Mouse (Mus musculus): Measurements from ENCODE around the gene Tmem40. TPM values are rescaled to one million over a fixed set of nuclear protein-coding genes. Genes with fewer than 3 reads are reported as not detected.
A peak's percentile ranks its signal among the peaks of the same experiment; 100 is the strongest.

Gene Tmem40
- polyA plus RNA-seq, 1 experiment = 0.50 TPM

GRCm38 (mm10) chr6:115730560-115731342, 31.5 kb downstream of the Tmem40 start:
- DNase-seq = no peak
- no peak overlapping the region for H3K4me3 ChIP-seq (ENCODE audit: insufficient read depth, low read depth, low read length)

DNA sequence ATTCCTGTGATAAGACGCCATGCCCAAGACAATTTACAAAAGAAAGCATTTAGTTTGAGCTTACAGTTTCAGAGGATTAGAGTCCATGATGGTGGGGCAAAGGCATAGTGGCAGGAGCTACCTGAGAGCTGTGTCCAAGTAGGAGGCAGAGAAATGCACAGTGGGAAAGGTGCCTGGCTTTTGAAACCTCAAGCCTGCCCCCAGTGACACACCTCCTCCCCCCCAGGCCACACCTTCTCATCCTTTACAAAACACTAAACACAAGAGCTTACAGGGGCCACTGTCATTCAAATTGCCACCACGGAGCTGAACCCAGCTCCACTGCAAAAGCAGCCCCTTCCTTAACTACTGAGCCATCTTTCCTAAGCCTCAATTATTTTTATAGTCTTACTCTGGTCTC, 34.6 kb downstream of the Tmem40 start:
- 69% methylated on average over 2 of the region's 2 CpGs for WGBS
- Histone ChIP-seq H3K27ac (ENCODE audit: insufficient read depth, low read depth, low read length) (no peak overlapping the region), H3K36me3 (ENCODE audit: control insufficient read depth, insufficient read depth, low read length) (no peaks in the 10 kb centered on the region), H3K4me1 (ENCODE audit: control insufficient read depth, insufficient read depth, low read length) (no peaks in the 10 kb centered on the region), H3K27me3 (replicated peaks; ENCODE audit: control insufficient read depth, insufficient read depth, low read length) (no peaks in the 10 kb centered on the region), H3K4me3 (ENCODE audit: insufficient read depth, low read depth, low read length) (no peak overlapping the region)
- TF ChIP-seq POLR2A (IDR thresholded peaks at IDR 0.05; ENCODE audit: low read depth, low read length) = no peak
- TF ChIP-seq CTCF (conservative IDR thresholded peaks at IDR 0.05; ENCODE audit: insufficient read depth, insufficient read length, low read depth, low read length) = no peak
- DNase-seq = no peak

More at GRCm38 (mm10) chr6:115730560-115731342, 31.5 kb downstream of the Tmem40 start:
- no peaks in the 10 kb centered on the region for H3K36me3 ChIP-seq (ENCODE audit: control insufficient read depth, insufficient read depth, low read length)
- no peak overlapping the region for H3K27ac ChIP-seq (ENCODE audit: insufficient read depth, low read depth, low read length)
- H3K27me3 ChIP-seq (replicated peaks; ENCODE audit: control insufficient read depth, insufficient read depth, low read length) = no peaks in the 10 kb centered on the region
- WGBS = 25% methylated on average over 20 of the region's 20 CpGs
- no peak for TF ChIP-seq CTCF (conservative IDR thresholded peaks at IDR 0.05; ENCODE audit: insufficient read depth, insufficient read length, low read depth, low read length)
- no peak for TF ChIP-seq POLR2A (IDR thresholded peaks at IDR 0.05; ENCODE audit: low read depth, low read length)
- no peaks in the 10 kb centered on the region for H3K4me1 ChIP-seq (ENCODE audit: control insufficient read depth, insufficient read depth, low read length)

DNA sequence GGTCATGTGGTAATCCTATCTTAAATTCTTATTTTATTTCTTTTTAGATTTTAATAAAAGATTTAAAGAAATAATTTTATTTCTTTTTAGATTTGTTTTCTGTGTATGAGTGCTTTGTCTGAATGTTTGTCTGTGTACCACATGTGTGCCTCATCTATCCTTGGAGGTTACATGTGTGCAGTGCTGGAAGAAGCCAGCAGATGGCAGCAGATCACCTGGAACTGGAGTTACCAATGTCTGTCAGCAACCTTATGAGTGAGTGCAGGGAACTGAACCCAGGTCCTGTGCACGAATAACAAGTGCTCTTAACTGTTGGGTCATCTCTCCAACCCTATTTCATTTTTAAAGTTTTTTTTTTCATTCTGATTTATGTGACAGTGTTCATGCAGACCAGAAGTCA, 35.1 kb downstream of the Tmem40 start:
- Histone ChIP-seq H3K4me3 (ENCODE audit: insufficient read depth, low read depth, low read length) (no peak overlapping the region), H3K27me3 (replicated peaks; ENCODE audit: control insufficient read depth, insufficient read depth, low read length) (no peaks in the 10 kb centered on the region), H3K36me3 (ENCODE audit: control insufficient read depth, insufficient read depth, low read length) (no peaks in the 10 kb centered on the region), H3K4me1 (ENCODE audit: control insufficient read depth, insufficient read depth, low read length) (no peaks in the 10 kb centered on the region), H3K27ac (ENCODE audit: insufficient read depth, low read depth, low read length) (no peak overlapping the region)
- peak; percentile 66 for DNase-seq
- TF ChIP-seq POLR2A (IDR thresholded peaks at IDR 0.05; ENCODE audit: low read depth, low read length) = no peak
- TF ChIP-seq CTCF (conservative IDR thresholded peaks at IDR 0.05; ENCODE audit: insufficient read depth, insufficient read length, low read depth, low read length) = peak; percentile 90
- WGBS = 85% methylated on average over 1 of the region's 1 CpGs

DNA sequence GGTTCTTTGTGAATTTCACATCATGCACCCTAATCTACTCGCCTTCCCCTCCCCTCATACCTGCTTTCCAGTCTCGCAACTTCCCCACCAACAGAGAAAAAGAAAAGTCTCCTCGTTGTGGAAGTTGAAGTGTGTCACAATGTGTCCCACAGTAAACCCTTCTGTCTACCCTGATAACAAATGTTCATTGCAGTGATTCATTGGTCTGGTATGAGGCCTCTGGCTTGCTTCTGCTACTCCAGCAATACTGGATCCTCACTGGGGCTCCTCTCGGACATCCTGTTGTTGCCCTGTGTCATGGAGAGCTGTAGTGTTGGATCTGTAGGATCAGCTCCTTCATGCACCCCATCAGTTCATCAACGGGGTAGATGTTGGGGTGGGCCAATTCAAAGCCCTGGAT, 40.0 kb downstream of the Tmem40 start:
- Histone ChIP-seq H3K36me3 (ENCODE audit: control insufficient read depth, insufficient read depth, low read length) (no peaks in the 10 kb centered on the region), H3K27ac (ENCODE audit: insufficient read depth, low read depth, low read length) (no peak overlapping the region), H3K27me3 (replicated peaks; ENCODE audit: control insufficient read depth, insufficient read depth, low read length) (no peaks in the 10 kb centered on the region), H3K4me1 (ENCODE audit: control insufficient read depth, insufficient read depth, low read length) (peaks cover 6% of the 10 kb centered on the region; the same call in 1 of the 2 replicates), H3K4me3 (ENCODE audit: insufficient read depth, low read depth, low read length) (no peak overlapping the region)
- TF ChIP-seq POLR2A (IDR thresholded peaks at IDR 0.05; ENCODE audit: low read depth, low read length) (no peak), CTCF (conservative IDR thresholded peaks at IDR 0.05; ENCODE audit: insufficient read depth, insufficient read length, low read depth, low read length) (no peak)
- 79% methylated on average over 5 of the region's 5 CpGs for WGBS
- no peak for DNase-seq

- Histone ChIP-seq H3K36me3 (ENCODE audit: control insufficient read depth, insufficient read depth, low read length) (no peaks in the 10 kb centered on the region), H3K4me1 (ENCODE audit: control insufficient read depth, insufficient read depth, low read length) (peaks cover 13% of the 10 kb centered on the region; the same call in 1 of the 2 replicates), H3K4me3 (ENCODE audit: insufficient read depth, low read depth, low read length) (peak overlapping the region; percentile 6), H3K27ac (ENCODE audit: insufficient read depth, low read depth, low read length) (peak overlapping the region; percentile 73), H3K27me3 (replicated peaks; ENCODE audit: control insufficient read depth, insufficient read depth, low read length) (no peaks in the 10 kb centered on the region)
- peak; percentile 88 for DNase-seq
- no peak for TF ChIP-seq POLR2A (IDR thresholded peaks at IDR 0.05; ENCODE audit: low read depth, low read length)
- peak; percentile 40 for TF ChIP-seq CTCF (conservative IDR thresholded peaks at IDR 0.05; ENCODE audit: insufficient read depth, insufficient read length, low read depth, low read length)
- WGBS = 5% methylated on average over 15 of the region's 15 CpGs
Measured at GRCm38 (mm10) chr6:115717715-115718558, 44.3 kb downstream of the Tmem40 start.

DNA sequence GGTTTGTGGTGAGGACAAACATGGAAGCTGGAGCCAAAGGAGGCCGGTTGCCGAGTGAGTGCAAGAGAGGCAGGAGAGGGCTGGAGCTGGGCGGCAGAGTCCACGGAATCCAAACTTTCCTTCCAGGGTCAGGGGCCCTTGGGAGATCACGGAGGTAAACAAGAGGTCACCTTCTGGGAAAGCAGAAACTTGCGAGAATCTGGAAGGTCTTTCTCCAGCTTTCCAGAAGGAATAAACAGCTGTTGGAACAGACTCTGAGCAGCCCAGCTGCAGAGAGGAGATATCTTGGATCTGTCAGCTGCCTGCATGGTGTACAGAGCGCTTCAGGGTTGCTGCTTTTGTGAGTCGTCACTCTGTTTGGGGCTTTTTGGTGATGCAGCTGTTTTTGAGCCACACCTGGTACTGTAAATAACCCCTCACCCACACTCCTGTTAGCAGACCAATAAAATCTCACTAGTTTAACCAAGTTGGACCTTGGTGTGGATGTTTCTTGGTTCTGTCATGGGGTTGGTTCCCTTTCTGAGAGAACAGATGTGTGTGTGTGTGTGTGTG, 45.0 kb downstream of the Tmem40 start:
- Histone ChIP-seq H3K27me3 (replicated peaks; ENCODE audit: control insufficient read depth, insufficient read depth, low read length) (no peaks in the 10 kb centered on the region), H3K4me1 (ENCODE audit: control insufficient read depth, insufficient read depth, low read length) (peaks cover 13% of the 10 kb centered on the region; the same call in 1 of the 2 replicates), H3K36me3 (ENCODE audit: control insufficient read depth, insufficient read depth, low read length) (no peaks in the 10 kb centered on the region), H3K4me3 (ENCODE audit: insufficient read depth, low read depth, low read length) (no peak overlapping the region; the same call in 1 of the 2 replicates), H3K27ac (ENCODE audit: insufficient read depth, low read depth, low read length) (peak overlapping the region; percentile 73; the same call in 1 of the 2 replicates)
- WGBS = 20% methylated on average over 8 of the region's 8 CpGs
- TF ChIP-seq CTCF (conservative IDR thresholded peaks at IDR 0.05; ENCODE audit: insufficient read depth, insufficient read length, low read depth, low read length) (no peak), POLR2A (IDR thresholded peaks at IDR 0.05; ENCODE audit: low read depth, low read length) (no peak)
- peak; percentile 42 for DNase-seq

All from kidney, adult 2 months (tissue).